Mouse (Mus musculus) midbrain, embryonic 13.5 days (tissue): ENCODE data around the gene Msantd1. TPM values are rescaled to one million over a fixed set of nuclear protein-coding genes. Genes with fewer than 3 reads are reported as not detected.

Experiments used
- ATAC-seq: fragments of 200-750 bp; cut with Nextera tagmentation; 2 replicates; pipeline ENCODE4 v1.8.0; 2017; ENCODE audit warnings: mild to moderate bottlenecking, moderate TSS enrichment, moderate library complexity
- H3K27ac ChIP-seq: fragments of 300-500 bp; sonication (generic); 2 replicates; pipeline ENCODE4 v1.5.1; 2015; ENCODE audit warnings: inconsistent platforms, mild to moderate bottlenecking, moderate library complexity
- H3K27me3 ChIP-seq: fragments of 300-500 bp; sonication (generic); 2 replicates; pipeline ENCODE4 v1.6.1; 2015; ENCODE audit warnings: mild to moderate bottlenecking, inconsistent platforms
- H3K36me3 ChIP-seq: fragments of 300-500 bp; sonication (generic); 2 replicates; pipeline ENCODE4 v1.6.1; 2015; ENCODE audit warnings: mild to moderate bottlenecking, inconsistent platforms
- H3K4me1 ChIP-seq: fragments of 300-500 bp; sonication (generic); replicated peaks from 2 replicates; pipeline ENCODE4 v1.6.1; 2015; ENCODE audit warnings: inconsistent platforms
- H3K4me2 ChIP-seq: fragments of 300-500 bp; sonication (generic); replicated peaks from 2 replicates; pipeline ENCODE4 v1.6.1; 2015; ENCODE audit warnings: moderate library complexity, mild to moderate bottlenecking, inconsistent platforms
- H3K4me3 ChIP-seq: fragments of 300-500 bp; sonication (generic); replicated peaks from 2 replicates; pipeline ENCODE4 v1.5.1; 2015; ENCODE audit warnings: mild to moderate bottlenecking, inconsistent platforms
- H3K9ac ChIP-seq: fragments of 300-500 bp; sonication (generic); replicated peaks from 2 replicates; pipeline ENCODE4 v1.6.1; 2015; ENCODE audit warnings: mild to moderate bottlenecking, inconsistent platforms
- H3K9me3 ChIP-seq: fragments of 300-500 bp; sonication (generic); 2 replicates; pipeline ENCODE4 v1.6.1; 2016; ENCODE audit warnings: mild to moderate bottlenecking, inconsistent platforms
- WGBS: fragments of 180-500 bp; shearing (Covaris S2); methylation state at CpG from one replicate; pipeline ENCODE4 v1.1.7; 2015; 5-methylcytosine and 5-hydroxymethylcytosine counted together
- polyA plus RNA-seq: library from polyadenylated mRNA; unstranded; fragments of >200 nt; fragmentation: Nextera tagmentation; extraction: Ambion mirVana; gene quantifications from 2 replicates; pipeline ENCODE4 v1.2.1, GENCODE M21; 2015

Gene Msantd1
- polyA plus RNA-seq, 1 experiment from 2014 or later, result 2.3 TPM

DNA sequence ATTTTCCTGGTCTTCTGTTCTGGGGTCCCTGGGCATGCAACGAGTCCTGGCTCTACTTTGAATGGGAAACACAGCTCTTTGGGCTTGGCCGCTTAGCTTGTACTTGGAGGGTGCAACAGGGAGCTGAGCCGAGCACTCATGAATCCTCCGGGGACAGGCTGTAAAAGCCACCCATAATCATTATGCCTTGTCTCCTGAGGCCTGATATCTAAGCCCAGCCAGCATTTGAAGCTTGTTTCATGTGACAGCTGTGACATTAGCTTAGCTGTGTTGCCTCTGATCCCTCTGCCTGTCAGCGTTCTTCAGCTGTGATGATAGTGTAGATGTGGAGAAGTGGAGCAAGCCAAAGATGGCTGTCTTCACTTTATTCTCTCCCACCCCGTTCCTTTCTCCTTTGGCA, 46.7 kb downstream of the Msantd1 start:
- H3K27ac ChIP-seq, result peak overlapping the region; percentile 52; the same call in 1 of the 2 replicates
- H3K9ac ChIP-seq, result 0 out of 2 replicates have a peak overlapping the region, but pooled peaks have one; percentile 40
- ATAC-seq, result no peak
- WGBS, result 55% methylated on average over 6 of the region's 6 CpGs
- peaks cover 11% of the 10 kb centered on the region for H3K36me3 ChIP-seq
- H3K27me3 ChIP-seq, result no peaks in the 10 kb centered on the region
- H3K4me3 ChIP-seq, result no peak overlapping the region
- peaks cover 76% of the 10 kb centered on the region for H3K4me1 ChIP-seq
- no peaks in the 10 kb centered on the region for H3K9me3 ChIP-seq
- H3K4me2 ChIP-seq, result peak overlapping the region; percentile 28

DNA sequence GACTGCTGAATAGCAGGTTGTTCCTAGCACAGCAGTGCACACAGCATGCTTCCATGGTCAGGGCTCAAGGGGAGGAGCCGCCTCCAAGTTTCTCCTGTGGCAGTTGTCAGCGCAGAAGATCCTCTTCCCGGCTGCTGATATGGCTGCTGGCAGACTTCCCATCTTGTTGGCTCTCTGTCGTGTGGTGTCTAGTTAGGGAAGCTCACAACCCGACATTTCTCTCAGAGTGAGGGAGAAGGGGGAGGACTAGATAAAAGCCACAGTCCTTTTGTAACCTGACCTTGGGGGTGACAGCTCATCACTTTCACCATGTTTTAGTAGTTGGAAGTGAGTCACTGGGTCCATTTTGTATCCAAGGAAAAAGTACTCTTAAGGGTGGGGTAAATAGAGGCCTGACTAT, 47.8 kb downstream of the Msantd1 start:
- H3K27me3 ChIP-seq, result no peaks in the 10 kb centered on the region
- H3K36me3 ChIP-seq, result peaks cover 11% of the 10 kb centered on the region
- H3K27ac ChIP-seq, result no peak overlapping the region
- H3K4me1 ChIP-seq, result peaks cover 79% of the 10 kb centered on the region
- H3K9me3 ChIP-seq, result no peaks in the 10 kb centered on the region
- no peak overlapping the region for H3K4me2 ChIP-seq
- H3K4me3 ChIP-seq, result no peak overlapping the region
- H3K9ac ChIP-seq, result no peak overlapping the region
- ATAC-seq, result no peak
- 67% methylated on average over 5 of the region's 5 CpGs for WGBS

DNA sequence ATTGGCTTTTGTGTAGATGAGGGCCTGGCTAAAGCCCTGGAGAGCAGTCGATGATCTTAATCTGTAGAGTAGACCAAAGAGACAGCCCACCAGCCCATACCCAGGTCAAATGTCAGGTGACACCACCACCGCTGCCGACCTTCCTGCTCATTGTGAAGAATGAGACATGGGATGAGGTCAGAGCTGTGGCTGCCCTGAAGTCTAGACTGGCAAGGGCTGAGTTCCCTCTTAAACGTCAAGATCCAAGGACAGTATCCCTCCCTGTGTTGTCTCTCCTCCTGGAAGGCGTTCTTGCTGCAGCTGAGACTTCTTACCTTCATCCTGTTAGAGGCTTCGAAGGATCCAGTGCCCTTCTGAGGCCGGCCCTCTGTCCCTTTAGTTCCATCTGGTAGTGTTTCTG, 48.3 kb downstream of the Msantd1 start:
- H3K36me3 ChIP-seq, result peaks cover 11% of the 10 kb centered on the region
- H3K9ac ChIP-seq, result no peak overlapping the region
- WGBS, result 85% methylated on average over 7 of the region's 7 CpGs
- no peaks in the 10 kb centered on the region for H3K27me3 ChIP-seq
- H3K9me3 ChIP-seq, result no peaks in the 10 kb centered on the region
- no peak overlapping the region for H3K4me2 ChIP-seq
- no peak overlapping the region for H3K27ac ChIP-seq
- no peak for ATAC-seq
- no peak overlapping the region for H3K4me3 ChIP-seq
- H3K4me1 ChIP-seq, result peaks cover 74% of the 10 kb centered on the region

DNA sequence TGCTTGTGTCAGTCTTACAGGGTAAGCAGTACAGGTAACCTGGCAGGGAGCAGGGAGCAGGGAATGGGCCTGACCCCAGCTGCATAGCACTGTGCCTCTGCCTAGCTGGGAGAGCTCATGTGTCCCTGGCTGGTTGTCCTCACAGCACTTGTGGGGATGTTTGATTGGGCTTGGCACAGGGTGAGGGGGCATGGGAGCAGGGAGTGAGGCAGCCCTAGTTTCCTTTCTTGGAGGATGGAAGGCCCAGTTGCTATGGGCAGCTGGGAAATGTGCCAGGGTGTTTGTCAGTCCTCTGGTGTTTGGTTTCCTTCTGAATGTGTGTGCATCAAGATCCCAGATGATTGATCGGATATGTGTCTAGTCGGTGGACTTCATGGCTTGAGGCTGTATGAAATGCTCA, 49.2 kb downstream of the Msantd1 start:
- no peak overlapping the region; the same call in 1 of the 2 replicates for H3K4me2 ChIP-seq
- no peaks in the 10 kb centered on the region for H3K27me3 ChIP-seq
- peaks cover 67% of the 10 kb centered on the region for H3K4me1 ChIP-seq
- no peak overlapping the region for H3K4me3 ChIP-seq
- ATAC-seq, result 0 out of 2 replicates have a peak, but pooled peaks have one; percentile 38
- no peak overlapping the region for H3K27ac ChIP-seq
- peaks cover 11% of the 10 kb centered on the region for H3K36me3 ChIP-seq
- no peaks in the 10 kb centered on the region for H3K9me3 ChIP-seq
- H3K9ac ChIP-seq, result no peak overlapping the region
- 88% methylated on average over 2 of the region's 2 CpGs for WGBS

DNA sequence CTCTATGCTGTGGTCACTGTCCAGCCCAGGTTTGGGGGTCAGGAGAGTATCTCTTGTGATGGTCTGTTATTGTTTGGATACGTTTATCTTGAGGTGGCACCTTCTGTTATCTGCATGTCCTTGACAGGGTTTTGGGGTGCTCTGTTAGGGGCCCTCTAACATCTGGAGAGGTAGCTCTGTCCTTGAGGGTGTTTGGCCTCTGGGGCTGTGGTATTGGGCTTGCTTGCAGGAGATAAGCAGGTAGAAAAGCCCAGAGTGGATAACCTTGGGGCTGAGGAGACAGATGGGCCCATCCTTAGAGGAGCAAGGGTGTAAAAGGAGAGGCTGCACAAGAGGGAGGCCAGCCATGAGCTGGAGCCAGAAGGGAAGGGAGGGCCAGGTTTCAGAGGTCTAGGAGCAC, 52.2 kb downstream of the Msantd1 start:
- H3K9ac ChIP-seq, result no peak overlapping the region
- no peak for ATAC-seq
- H3K4me1 ChIP-seq, result peaks cover 50% of the 10 kb centered on the region

DNA sequence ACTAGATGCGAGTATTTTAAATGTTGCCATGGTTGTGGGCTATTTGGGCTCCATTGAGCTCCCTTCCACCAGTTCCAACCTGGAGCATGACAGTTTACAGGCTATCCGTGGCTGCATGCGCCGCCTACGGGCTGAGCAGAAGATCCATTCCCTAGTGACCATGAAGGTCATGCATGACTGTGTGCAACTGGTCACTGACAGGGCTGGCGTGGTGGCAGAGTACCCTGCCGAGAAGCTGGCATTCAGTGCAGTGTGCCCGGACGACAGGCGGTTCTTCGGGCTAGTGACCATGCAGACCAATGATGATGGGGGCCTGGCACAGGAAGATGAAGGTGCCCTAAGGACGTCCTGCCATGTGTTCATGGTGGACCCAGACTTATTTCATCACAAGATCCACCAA, 57.7 kb downstream of the Msantd1 start:
- no peak overlapping the region for H3K27ac ChIP-seq
- 96% methylated on average over 12 of the region's 12 CpGs for WGBS
- ATAC-seq, result no peak
- no peak overlapping the region for H3K4me2 ChIP-seq
- H3K27me3 ChIP-seq, result no peaks in the 10 kb centered on the region
- H3K4me1 ChIP-seq, result peaks cover 7% of the 10 kb centered on the region
- no peaks in the 10 kb centered on the region for H3K9me3 ChIP-seq
- H3K4me3 ChIP-seq, result no peak overlapping the region
- peaks cover 47% of the 10 kb centered on the region for H3K36me3 ChIP-seq
- no peak overlapping the region for H3K9ac ChIP-seq

More for the DNA sequence above, 52.2 kb downstream of the Msantd1 start:
- 100% methylated on average over 1 of the region's 1 CpGs for WGBS
- Histone ChIP-seq H3K27me3 (no peaks in the 10 kb centered on the region), H3K27ac (no peak overlapping the region), H3K4me3 (no peak overlapping the region), H3K4me2 (no peak overlapping the region), H3K36me3 (peaks cover 8% of the 10 kb centered on the region), H3K9me3 (no peaks in the 10 kb centered on the region)

DNA sequence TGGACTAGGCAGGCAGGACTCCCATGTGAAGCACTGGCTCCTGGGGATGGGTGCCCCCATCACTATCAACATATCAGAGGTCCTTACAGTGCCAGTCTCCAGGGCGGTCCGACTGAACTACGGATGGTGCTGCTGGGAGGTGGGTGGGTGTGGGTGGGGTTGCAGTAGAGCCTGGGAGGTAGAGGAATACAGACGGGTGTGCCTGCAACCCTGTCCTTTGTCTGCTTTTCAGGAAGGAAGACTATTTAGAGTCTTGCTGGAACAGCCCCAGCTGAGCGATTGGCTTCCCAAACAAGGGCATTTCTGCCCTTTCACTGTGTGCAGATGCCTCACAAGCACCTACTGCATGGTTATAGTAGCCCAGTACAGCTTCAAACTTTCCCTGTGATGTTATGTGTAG, 60.6 kb downstream of the Msantd1 start:
- Histone ChIP-seq H3K27me3 (no peaks in the 10 kb centered on the region), H3K27ac (no peak overlapping the region), H3K4me1 (peaks cover 9% of the 10 kb centered on the region), H3K4me2 (no peak overlapping the region), H3K9ac (no peak overlapping the region), H3K9me3 (no peaks in the 10 kb centered on the region), H3K36me3 (peaks cover 68% of the 10 kb centered on the region), H3K4me3 (no peak overlapping the region)
- 90% methylated on average over 5 of the region's 5 CpGs for WGBS
- ATAC-seq, result no peak

DNA sequence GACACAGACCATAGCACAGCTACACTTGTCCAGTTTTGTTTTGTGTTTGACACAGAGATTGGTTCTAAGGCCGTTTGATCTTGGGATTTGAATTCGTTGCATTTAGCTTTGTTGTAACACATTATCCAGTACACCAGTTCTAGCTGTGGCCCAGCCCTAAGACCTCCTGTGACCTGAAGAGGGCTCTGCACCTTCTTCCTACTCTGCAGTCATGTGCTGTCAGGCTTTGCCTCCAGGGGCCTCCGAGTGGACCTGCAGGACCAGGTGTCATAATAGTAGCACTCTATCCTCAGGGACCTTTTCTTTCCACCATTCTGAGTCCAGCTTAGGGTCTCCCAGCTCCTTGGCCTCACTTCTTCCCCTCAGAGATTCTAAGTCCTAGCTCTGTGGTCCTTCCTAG, 64.7 kb downstream of the Msantd1 start:
- Histone ChIP-seq H3K4me2 (no peak overlapping the region), H3K36me3 (peaks cover 75% of the 10 kb centered on the region), H3K4me3 (no peak overlapping the region), H3K9ac (no peak overlapping the region), H3K27me3 (no peaks in the 10 kb centered on the region), H3K9me3 (no peaks in the 10 kb centered on the region), H3K4me1 (peaks cover 9% of the 10 kb centered on the region), H3K27ac (no peak overlapping the region)
- no peak for ATAC-seq
- 92% methylated on average over 3 of the region's 3 CpGs for WGBS

Other genes with a start within 250 kb of the Msantd1 start
- 22.0 and 23.0 TPM in 2 replicates for gene Nop14, start 247.9 kb upstream of the Msantd1 start, polyA plus RNA-seq
- 1.9 and 2.5 TPM in 2 replicates for gene Grk4, start 247.6 kb upstream of the Msantd1 start, polyA plus RNA-seq
- 15.1 and 15.5 TPM in 2 replicates for gene Htt, start 146.3 kb upstream of the Msantd1 start, polyA plus RNA-seq
- 67.5 and 72.3 TPM in 2 replicates for gene Rgs12, start 41.4 kb downstream of the Msantd1 start, polyA plus RNA-seq
- gene Hgfac, start 133.5 kb downstream of the Msantd1 start, polyA plus RNA-seq, result 1.0 and 1.2 TPM in 2 replicates
- 2.2 and 3.4 TPM in 2 replicates for gene Dok7, start 148.8 kb downstream of the Msantd1 start, polyA plus RNA-seq
- 108 and 114 TPM in 2 replicates for gene Lrpap1, start 197.8 kb downstream of the Msantd1 start, polyA plus RNA-seq